Mouse (Mus musculus) kidney, embryonic 15.5 days (tissue): ENCODE data around the gene Nkx2-5. TPM values are rescaled to one million over a fixed set of nuclear protein-coding genes. Genes with fewer than 3 reads are reported as not detected.

Experiments
- ATAC-seq: fragments of 200-750 bp; cut with Nextera tagmentation; replicated peaks from 2 replicates; pipeline ENCODE4 v1.8.0; 2017; ENCODE audit warnings: moderate TSS enrichment; ENCODE audit not compliant: low FRiP score
- H3K27ac ChIP-seq: fragments of 300-500 bp; sonication (generic); 2 replicates; pipeline ENCODE4 v1.5.1; 2015; ENCODE audit warnings: mild to moderate bottlenecking, inconsistent platforms
- H3K27me3 ChIP-seq: fragments of 300-500 bp; sonication (generic); 2 replicates; pipeline ENCODE4 v1.6.1; 2015; ENCODE audit warnings: inconsistent platforms
- H3K36me3 ChIP-seq: fragments of 300-500 bp; sonication (generic); 2 replicates; pipeline ENCODE4 v1.6.1; 2015; ENCODE audit warnings: inconsistent platforms
- H3K4me1 ChIP-seq: fragments of 300-500 bp; sonication (generic); 2 replicates; pipeline ENCODE4 v1.6.1; 2015; ENCODE audit warnings: inconsistent platforms
- H3K4me2 ChIP-seq: fragments of 300-500 bp; sonication (generic); 2 replicates; pipeline ENCODE4 v1.6.1; 2015; ENCODE audit warnings: moderate library complexity, mild to moderate bottlenecking, inconsistent platforms
- H3K4me3 ChIP-seq: fragments of 300-500 bp; sonication (generic); replicated peaks from 2 replicates; pipeline ENCODE4 v1.5.1; 2015; ENCODE audit warnings: mild to moderate bottlenecking, inconsistent platforms
- H3K9ac ChIP-seq: fragments of 300-500 bp; sonication (generic); 2 replicates; pipeline ENCODE4 v1.6.1; 2015; ENCODE audit warnings: mild to moderate bottlenecking, inconsistent platforms
- H3K9me3 ChIP-seq: fragments of 300-500 bp; sonication (generic); replicated peaks from 2 replicates; pipeline ENCODE4 v1.6.1; 2016; ENCODE audit warnings: inconsistent platforms
- WGBS: fragments of 180-500 bp; shearing (Covaris S2); methylation state at CpG from one replicate; pipeline ENCODE4 v1.1.7; 2015; ENCODE audit warnings: mixed read lengths; 5-methylcytosine and 5-hydroxymethylcytosine counted together
- polyA plus RNA-seq: library from polyadenylated mRNA; unstranded; fragments of >200 nt; fragmentation: Nextera tagmentation; extraction: Ambion mirVana; gene quantifications from 2 replicates; pipeline ENCODE4 v1.2.1, GENCODE M21; 2015

Gene Nkx2-5
- polyA plus RNA-seq, 1 experiment from 2014 or later, result not detected

- Histone ChIP-seq H3K36me3 (no peaks in the 10 kb centered on the region), H3K27me3 (peaks cover 74% of the 10 kb centered on the region), H3K4me3 (no peak overlapping the region), H3K27ac (no peak overlapping the region), H3K9me3 (no peaks in the 10 kb centered on the region), H3K4me1 (peaks cover 12% of the 10 kb centered on the region), H3K9ac (no peak overlapping the region), H3K4me2 (no peak overlapping the region)
- ATAC-seq, result no peak
- WGBS, result 68% methylated on average over 5 of the region's 5 CpGs
Observed at GRCm38 (mm10) chr17:26834302-26834965, 10.4 kb downstream of the Nkx2-5 start.

- ATAC-seq, result no peak
Observed at GRCm38 (mm10) chr17:26833806-26834205, 11.0 kb downstream of the Nkx2-5 start.

GRCm38 (mm10) chr17:26826131-26826530 is 18.7 kb downstream of the Nkx2-5 start:
- no peak for ATAC-seq

More at GRCm38 (mm10) chr17:26833806-26834205, 11.0 kb downstream of the Nkx2-5 start:
- Histone ChIP-seq H3K27me3 (peaks cover 74% of the 10 kb centered on the region), H3K9me3 (no peaks in the 10 kb centered on the region), H3K4me1 (peaks cover 5% of the 10 kb centered on the region; the same call in 1 of the 2 replicates), H3K36me3 (no peaks in the 10 kb centered on the region), H3K4me3 (no peak overlapping the region), H3K27ac (no peak overlapping the region), H3K4me2 (no peak overlapping the region), H3K9ac (no peak overlapping the region)
- WGBS, result 81% methylated on average over 2 of the region's 2 CpGs

GRCm38 (mm10) chr17:26817776-26818175 is 27.0 kb downstream of the Nkx2-5 start:
- Histone ChIP-seq H3K4me1 (no peaks in the 10 kb centered on the region), H3K9ac (no peak overlapping the region), H3K9me3 (no peaks in the 10 kb centered on the region), H3K36me3 (no peaks in the 10 kb centered on the region), H3K27me3 (peaks cover 10% of the 10 kb centered on the region; the same call in 1 of the 2 replicates), H3K4me2 (no peak overlapping the region), H3K27ac (no peak overlapping the region), H3K4me3 (no peak overlapping the region)
- ATAC-seq, result no peak

More at GRCm38 (mm10) chr17:26826131-26826530, 18.7 kb downstream of the Nkx2-5 start:
- H3K4me1 ChIP-seq, result no peaks in the 10 kb centered on the region
- 75% methylated on average over 16 of the region's 17 CpGs for WGBS
- no peak overlapping the region for H3K9ac ChIP-seq
- no peaks in the 10 kb centered on the region for H3K9me3 ChIP-seq
- H3K4me2 ChIP-seq, result no peak overlapping the region
- H3K36me3 ChIP-seq, result no peaks in the 10 kb centered on the region
- H3K27me3 ChIP-seq, result peaks cover 39% of the 10 kb centered on the region
- no peak overlapping the region for H3K27ac ChIP-seq
- H3K4me3 ChIP-seq, result no peak overlapping the region

GRCm38 (mm10) chr17:26816810-26817209 is 28.0 kb downstream of the Nkx2-5 start:
- WGBS, result 84% methylated on average over 6 of the region's 6 CpGs
- no peaks in the 10 kb centered on the region for H3K36me3 ChIP-seq

GRCm38 (mm10) chr17:26813497-26813896 is 31.3 kb downstream of the Nkx2-5 start:
- no peak overlapping the region for H3K4me3 ChIP-seq
- no peak overlapping the region for H3K9ac ChIP-seq
- H3K27ac ChIP-seq, result no peak overlapping the region
- 0 out of 2 replicates have a peak, but pooled peaks cover 6% of the 10 kb centered on the region for H3K27me3 ChIP-seq
- WGBS, result 78% methylated on average over 9 of the region's 9 CpGs
- no peaks in the 10 kb centered on the region for H3K9me3 ChIP-seq
- no peak for ATAC-seq
- no peaks in the 10 kb centered on the region for H3K36me3 ChIP-seq
- no peaks in the 10 kb centered on the region for H3K4me1 ChIP-seq
- H3K4me2 ChIP-seq, result no peak overlapping the region

More at GRCm38 (mm10) chr17:26816810-26817209, 28.0 kb downstream of the Nkx2-5 start:
- Histone ChIP-seq H3K27me3 (peaks cover 12% of the 10 kb centered on the region; the same call in 1 of the 2 replicates), H3K4me2 (no peak overlapping the region), H3K9ac (no peak overlapping the region), H3K4me1 (no peaks in the 10 kb centered on the region), H3K4me3 (no peak overlapping the region), H3K27ac (no peak overlapping the region), H3K9me3 (no peaks in the 10 kb centered on the region)
- ATAC-seq, result no peak

GRCm38 (mm10) chr17:26812607-26813006 is 32.2 kb downstream of the Nkx2-5 start:
- H3K9me3 ChIP-seq, result no peaks in the 10 kb centered on the region
- no peaks in the 10 kb centered on the region for H3K4me1 ChIP-seq
- H3K9ac ChIP-seq, result no peak overlapping the region
- H3K36me3 ChIP-seq, result no peaks in the 10 kb centered on the region
- H3K27ac ChIP-seq, result no peak overlapping the region
- H3K27me3 ChIP-seq, result 0 out of 2 replicates have a peak, but pooled peaks cover 6% of the 10 kb centered on the region
- no peak overlapping the region for H3K4me2 ChIP-seq
- no peak overlapping the region for H3K4me3 ChIP-seq
- ATAC-seq, result no peak
- WGBS, result 73% methylated on average over 2 of the region's 2 CpGs

GRCm38 (mm10) chr17:26802886-26803285 is 41.9 kb downstream of the Nkx2-5 start:
- H3K4me2 ChIP-seq, result no peak overlapping the region
- ATAC-seq, result no peak
- H3K9me3 ChIP-seq, result no peaks in the 10 kb centered on the region
- H3K36me3 ChIP-seq, result no peaks in the 10 kb centered on the region
- no peaks in the 10 kb centered on the region for H3K27me3 ChIP-seq
- no peak overlapping the region for H3K27ac ChIP-seq
- no peak overlapping the region for H3K4me3 ChIP-seq
- H3K9ac ChIP-seq, result no peak overlapping the region
- 81% methylated on average over 3 of the region's 3 CpGs for WGBS
- H3K4me1 ChIP-seq, result no peaks in the 10 kb centered on the region

- ATAC-seq, result no peak
- H3K27ac ChIP-seq, result no peak overlapping the region
Observed at GRCm38 (mm10) chr17:26797379-26798128, 47.3 kb downstream of the Nkx2-5 start.

GRCm38 (mm10) chr17:26795386-26795785 is 49.4 kb downstream of the Nkx2-5 start:
- no peak overlapping the region for H3K27ac ChIP-seq
- peaks cover 34% of the 10 kb centered on the region for H3K36me3 ChIP-seq
- WGBS, result 73% methylated on average over 6 of the region's 7 CpGs
- H3K4me2 ChIP-seq, result no peak overlapping the region
- no peak overlapping the region for H3K9ac ChIP-seq
- ATAC-seq, result no peak
- no peaks in the 10 kb centered on the region for H3K27me3 ChIP-seq
- H3K4me1 ChIP-seq, result no peaks in the 10 kb centered on the region
- H3K4me3 ChIP-seq, result no peak overlapping the region
- no peaks in the 10 kb centered on the region for H3K9me3 ChIP-seq

More at GRCm38 (mm10) chr17:26797379-26798128, 47.3 kb downstream of the Nkx2-5 start:
- no peak overlapping the region for H3K9ac ChIP-seq
- peaks cover 12% of the 10 kb centered on the region for H3K36me3 ChIP-seq
- H3K27me3 ChIP-seq, result no peaks in the 10 kb centered on the region
- H3K9me3 ChIP-seq, result no peaks in the 10 kb centered on the region
- no peak overlapping the region for H3K4me2 ChIP-seq
- no peaks in the 10 kb centered on the region for H3K4me1 ChIP-seq
- H3K4me3 ChIP-seq, result no peak overlapping the region
- WGBS, result 74% methylated on average over 6 of the region's 6 CpGs

GRCm38 (mm10) chr17:26794744-26795143 is 50.1 kb downstream of the Nkx2-5 start:
- Histone ChIP-seq H3K4me2 (no peak overlapping the region), H3K4me3 (no peak overlapping the region), H3K9ac (no peak overlapping the region), H3K4me1 (no peaks in the 10 kb centered on the region), H3K27me3 (no peaks in the 10 kb centered on the region), H3K27ac (no peak overlapping the region), H3K9me3 (no peaks in the 10 kb centered on the region), H3K36me3 (peaks cover 41% of the 10 kb centered on the region)
- WGBS, result 19% methylated on average over 3 of the region's 3 CpGs
- no peak for ATAC-seq

- H3K4me3 ChIP-seq, result no peak overlapping the region
- 79% methylated on average over 5 of the region's 5 CpGs for WGBS
- H3K4me2 ChIP-seq, result no peak overlapping the region
- no peaks in the 10 kb centered on the region for H3K9me3 ChIP-seq
- no peaks in the 10 kb centered on the region for H3K27me3 ChIP-seq
- no peaks in the 10 kb centered on the region for H3K4me1 ChIP-seq
- H3K36me3 ChIP-seq, result peaks cover 56% of the 10 kb centered on the region
- H3K9ac ChIP-seq, result no peak overlapping the region
- no peak for ATAC-seq
- H3K27ac ChIP-seq, result no peak overlapping the region
Observed at GRCm38 (mm10) chr17:26793068-26793765, 51.6 kb downstream of the Nkx2-5 start.
